Mouse (Mus musculus): ENCODE results near the gene Brd7. TPM values are rescaled to one million over a fixed set of nuclear protein-coding genes. Genes with fewer than 3 reads are reported as not detected.

Brd7 gene
- polyA plus RNA-seq, 1 experiment = 25.6 TPM

- 78% methylated on average over 8 of the region's 8 CpGs for WGBS
These were observed 76.3 kb downstream of the Brd7 start for GRCm38 (mm10) chr8:88285469-88286356.

GRCm38 (mm10) chr8:88284738-88285137, 77.3 kb downstream of the Brd7 start:
- DNase-seq = no peak
- Histone ChIP-seq H3K27me3 (replicated peaks; ENCODE audit: control insufficient read depth, insufficient read depth, low read length) (no peaks in the 10 kb centered on the region), H3K27ac (ENCODE audit: insufficient read depth, low read depth, low read length) (no peak overlapping the region), H3K4me3 (ENCODE audit: insufficient read depth, low read depth, low read length) (no peak overlapping the region), H3K4me1 (ENCODE audit: control insufficient read depth, insufficient read depth, low read length) (no peaks in the 10 kb centered on the region), H3K36me3 (ENCODE audit: control insufficient read depth, insufficient read depth, low read length) (no peaks in the 10 kb centered on the region)
- TF ChIP-seq POLR2A (IDR thresholded peaks at IDR 0.05; ENCODE audit: low read depth, low read length) (no peak), CTCF (conservative IDR thresholded peaks at IDR 0.05; ENCODE audit: insufficient read depth, insufficient read length, low read depth, low read length) (no peak)
- 49% methylated on average over 7 of the region's 7 CpGs for WGBS

More at GRCm38 (mm10) chr8:88285469-88286356, 76.3 kb downstream of the Brd7 start:
- DNase-seq = no peak
- H3K27ac ChIP-seq (ENCODE audit: insufficient read depth, low read depth, low read length) = no peak overlapping the region
- TF ChIP-seq CTCF (conservative IDR thresholded peaks at IDR 0.05; ENCODE audit: insufficient read depth, insufficient read length, low read depth, low read length) (no peak), POLR2A (IDR thresholded peaks at IDR 0.05; ENCODE audit: low read depth, low read length) (no peak)
- no peaks in the 10 kb centered on the region for H3K36me3 ChIP-seq (ENCODE audit: control insufficient read depth, insufficient read depth, low read length)
- H3K4me3 ChIP-seq (ENCODE audit: insufficient read depth, low read depth, low read length) = no peak overlapping the region
- no peaks in the 10 kb centered on the region for H3K27me3 ChIP-seq (replicated peaks; ENCODE audit: control insufficient read depth, insufficient read depth, low read length)
- no peaks in the 10 kb centered on the region for H3K4me1 ChIP-seq (ENCODE audit: control insufficient read depth, insufficient read depth, low read length)

- Histone ChIP-seq H3K4me1 (ENCODE audit: control insufficient read depth, insufficient read depth, low read length) (no peaks in the 10 kb centered on the region), H3K36me3 (ENCODE audit: control insufficient read depth, insufficient read depth, low read length) (no peaks in the 10 kb centered on the region), H3K4me3 (ENCODE audit: insufficient read depth, low read depth, low read length) (no peak overlapping the region), H3K27me3 (replicated peaks; ENCODE audit: control insufficient read depth, insufficient read depth, low read length) (no peaks in the 10 kb centered on the region), H3K27ac (ENCODE audit: insufficient read depth, low read depth, low read length) (no peak overlapping the region)
- TF ChIP-seq CTCF (conservative IDR thresholded peaks at IDR 0.05; ENCODE audit: insufficient read depth, insufficient read length, low read depth, low read length) = no peak
- TF ChIP-seq POLR2A (IDR thresholded peaks at IDR 0.05; ENCODE audit: low read depth, low read length) = no peak
- no peak for DNase-seq
- 82% methylated on average over 13 of the region's 13 CpGs for WGBS
These were observed 78.5 kb downstream of the Brd7 start for GRCm38 (mm10) chr8:88283243-88284115.

- TF ChIP-seq CTCF (conservative IDR thresholded peaks at IDR 0.05; ENCODE audit: insufficient read depth, insufficient read length, low read depth, low read length) (no peak), POLR2A (IDR thresholded peaks at IDR 0.05; ENCODE audit: low read depth, low read length) (no peak)
- H3K36me3 ChIP-seq (ENCODE audit: control insufficient read depth, insufficient read depth, low read length) = no peaks in the 10 kb centered on the region
- DNase-seq = peak; percentile 58
These were observed 79.3 kb downstream of the Brd7 start for GRCm38 (mm10) chr8:88282684-88283083.

More at GRCm38 (mm10) chr8:88282684-88283083, 79.3 kb downstream of the Brd7 start:
- H3K4me1 ChIP-seq (ENCODE audit: control insufficient read depth, insufficient read depth, low read length) = no peaks in the 10 kb centered on the region
- H3K27me3 ChIP-seq (replicated peaks; ENCODE audit: control insufficient read depth, insufficient read depth, low read length) = no peaks in the 10 kb centered on the region
- H3K4me3 ChIP-seq (ENCODE audit: insufficient read depth, low read depth, low read length) = no peak overlapping the region
- WGBS = 41% methylated on average over 8 of the region's 8 CpGs
- no peak overlapping the region for H3K27ac ChIP-seq (ENCODE audit: insufficient read depth, low read depth, low read length)

Other genes with a start within 250 kb of the Brd7 start
- gene Cnep1r1, start 243.4 kb downstream of the Brd7 start, polyA plus RNA-seq (2012; rRNA removed) = 15.1 and 23.7 TPM in 2 replicates
- 12.9 and 15.3 TPM in 2 replicates for gene Heatr3, start 224.3 kb downstream of the Brd7 start, polyA plus RNA-seq (2012; rRNA removed)
- gene Tent4b, start 163.0 kb downstream of the Brd7 start, polyA plus RNA-seq (2012; rRNA removed) = 26.5 and 28.8 TPM in 2 replicates
- gene Adcy7, start 89.8 kb downstream of the Brd7 start, polyA plus RNA-seq (2012; rRNA removed) = 3.0 and 4.8 TPM in 2 replicates
- gene Nkd1, start 159.2 kb upstream of the Brd7 start, polyA plus RNA-seq (2012; rRNA removed) = 8.6 and 9.6 TPM in 2 replicates

Data from kidney, adult 2 months (tissue).